Mouse (Mus musculus) brain, adult 10 weeks (tissue): ENCODE results near the gene Phtf1. TPM values are rescaled to one million over a fixed set of nuclear protein-coding genes. Genes with fewer than 3 reads are reported as not detected.

ENCODE experiments used
- polyA plus RNA-seq: library from polyadenylated mRNA; stranded (reverse); fragments of 350-450 nt; fragmentation: Illumina TruSeq; extraction: RNeasy Lipid Tissue Mini Kit (QIAGEN cat#74804); gene quantifications from one replicate; pipeline ENCODE4 v1.2.3, GENCODE M21; 2015; ENCODE audit warnings: low read depth, low replicate concordance

Gene Phtf1
- 36.3 TPM for polyA plus RNA-seq

GRCm38 (mm10) chr3:103967861-103968691 is at the start of gene Phtf1:
Phtf1 (plus strand) TSS chr3:103968110.

Other genes starting within 250 kb of the Phtf1 start
- 11.0 TPM for gene Olfml3, start 230.1 kb upstream of the Phtf1 start, polyA plus RNA-seq
- gene Gm10964, start 228.7 kb upstream of the Phtf1 start, polyA plus RNA-seq = not detected
- gene Hipk1, start 176.5 kb upstream of the Phtf1 start, polyA plus RNA-seq = 46.8 TPM
- gene Dclre1b, start 158.7 kb upstream of the Phtf1 start, polyA plus RNA-seq = 8.1 TPM
- 15.9 TPM for gene Ap4b1, start 158.6 kb upstream of the Phtf1 start, polyA plus RNA-seq
- gene Gm43064, start 158.5 kb upstream of the Phtf1 start, polyA plus RNA-seq = 0.24 TPM
- gene Bcl2l15, start 135.5 kb upstream of the Phtf1 start, polyA plus RNA-seq = 1.5 TPM
- 0.79 TPM for gene Ptpn22, start 108.3 kb upstream of the Phtf1 start, polyA plus RNA-seq
- gene Rsbn1, start 54.0 kb upstream of the Phtf1 start, polyA plus RNA-seq = 13.7 TPM